ENCODE assay signal across 13 mouse cellular contexts in genomic region chr3:102085719-102086118, GRCm38 (mm10). TPM values are rescaled to one million over a fixed set of nuclear protein-coding genes. Genes with fewer than 3 reads are reported as not detected.
A peak's percentile ranks its signal among the peaks of the same experiment; 100 is the strongest.
DNase-seq lines count a peak whose midpoint lies in the region; ATAC-seq and TF ChIP-seq lines count a peak whose summit lies in the region.
"Had no signal": no experiment of that assay in that cellular context is flagged by ENCODE, and none has a peak within 500 bp of the region (broad histone marks: within the 10 kb centered on the region; RNA-seq: fewer than 3 reads in every experiment).

No protein-coding gene starts in this region.

- peak overlapping the region; percentile 47 for H3K9ac ChIP-seq in heart, postnatal 0 days (replicated peaks; ENCODE audit: low read depth, low read length)
- H3K9ac ChIP-seq: liver, embryonic 12.5 days; midbrain, embryonic 12.5 days had no signal

- peak; percentile 73 for ATAC-seq in heart, postnatal 0 days (ENCODE audit: insufficient read depth, low read depth)
- no peak for ATAC-seq in cerebellum, adult (ENCODE audit: insufficient number of reproducible peaks, low FRiP score, low TSS enrichment)
- ATAC-seq: hindbrain, embryonic 16.5 days; liver, embryonic 12.5 days had no signal

- WGBS in kidney, adult 2 months: 35% methylated on average over 12 of the region's 12 CpGs
- 6% methylated on average over 12 of the region's 12 CpGs for WGBS in heart, postnatal 0 days

- TF ChIP-seq POLR2A in kidney, adult 2 months (IDR thresholded peaks at IDR 0.05; ENCODE audit: low read depth, low read length): no peak

- no peaks in the 10 kb centered on the region for H3K4me1 ChIP-seq in kidney, adult 2 months (ENCODE audit: control insufficient read depth, insufficient read depth, low read length)
- peaks cover 28% of the 10 kb centered on the region for H3K4me1 ChIP-seq in heart, postnatal 0 days (ENCODE audit: control insufficient read depth, insufficient read depth)
- H3K4me1 ChIP-seq: midbrain, embryonic 12.5 days had no signal

- H3K36me3 ChIP-seq in kidney, adult 2 months (ENCODE audit: control insufficient read depth, insufficient read depth, low read length): no peaks in the 10 kb centered on the region
- no peaks in the 10 kb centered on the region for H3K36me3 ChIP-seq in heart, postnatal 0 days (replicated peaks; ENCODE audit: control insufficient read depth, insufficient read depth, low read length)
- H3K36me3 ChIP-seq: liver, embryonic 12.5 days; midbrain, embryonic 12.5 days had no signal

- H3K4me3 ChIP-seq in kidney, adult 2 months (ENCODE audit: insufficient read depth, low read depth, low read length): no peak overlapping the region
- H3K4me3 ChIP-seq in heart, postnatal 0 days (ENCODE audit: low read depth, low read length): peak overlapping the region; percentile 55
- no peak overlapping the region for H3K4me3 ChIP-seq in left cerebral cortex, adult 2 months
- H3K4me3 ChIP-seq: liver, embryonic 12.5 days; midbrain, embryonic 12.5 days had no signal

- no peaks in the 10 kb centered on the region for H3K27me3 ChIP-seq in kidney, adult 2 months (replicated peaks; ENCODE audit: control insufficient read depth, insufficient read depth, low read length)
- H3K27me3 ChIP-seq in heart, postnatal 0 days (ENCODE audit: control insufficient read depth, insufficient read depth, low read length): no peaks in the 10 kb centered on the region

- intact Hi-C loops in left cerebral cortex, adult 2 months (cut with DNase I): no loop called here

- H3K4me2 ChIP-seq in heart, postnatal 0 days (ENCODE audit: low read depth, low read length): peak overlapping the region; percentile 67
- H3K4me2 ChIP-seq: liver, embryonic 12.5 days; midbrain, embryonic 12.5 days had no signal

- TF ChIP-seq CTCF in kidney, adult 2 months (conservative IDR thresholded peaks at IDR 0.05; ENCODE audit: insufficient read depth, insufficient read length, low read depth, low read length): no peak
- no peak for TF ChIP-seq CTCF in heart, postnatal 0 days (IDR thresholded peaks at IDR 0.05; ENCODE audit: low read depth)
- TF ChIP-seq CTCF in left cerebral cortex, adult 2 months (IDR thresholded peaks at IDR 0.05): no peak

- no peak overlapping the region for H3K27ac ChIP-seq in kidney, adult 2 months (ENCODE audit: insufficient read depth, low read depth, low read length)
- peak overlapping the region; percentile 90 for H3K27ac ChIP-seq in heart, postnatal 0 days (ENCODE audit: low read depth)
- no peak overlapping the region for H3K27ac ChIP-seq in left cerebral cortex, adult 2 months
- H3K27ac ChIP-seq: liver, embryonic 12.5 days; midbrain, embryonic 12.5 days had no signal

- H3K9me3 ChIP-seq in heart, postnatal 0 days (replicated peaks; ENCODE audit: control insufficient read depth, low read length): no peaks in the 10 kb centered on the region
- H3K9me3 ChIP-seq: liver, embryonic 12.5 days; midbrain, embryonic 12.5 days had no signal

- 0 out of 2 replicates have a peak, but pooled peaks have one; percentile 29 for TF ChIP-seq EP300 in heart, postnatal 0 days (IDR thresholded peaks at IDR 0.05; ENCODE audit: low read depth)

- peak; percentile 34 for DNase-seq in kidney, postnatal 10 days
- no peak for DNase-seq in kidney, adult 2 months
- DNase-seq in adrenal gland, adult 18-20 months (ENCODE audit: low spot score in 2 of 2): peak; percentile 24 to 45
- DNase-seq in gastrocnemius, postnatal 25 days: peak; percentile 66
- DNase-seq in heart, postnatal 0 days (ENCODE audit: low spot score): peak; percentile 71
- DNase-seq in neural tube, embryonic 10.5 days (ENCODE audit: extremely low spot score, low spot score): no peak
- no peak for DNase-seq in left cerebral cortex, adult 2 months (ENCODE audit: extremely low spot score in 1 of 2, low spot score in 2 of 2)
- DNase-seq: B cell, adult 2 months; cerebellum, postnatal 36 days had no signal

RNA-seq across cellular contexts. Expression of gene Casq2, which starts 0.5 kb away (rescaled TPM):
- polyA plus RNA-seq in kidney, adult 2 months (2012; rRNA removed): 0.38 and 2.1 TPM in 2 replicates
- total RNA-seq in adrenal gland, adult 18-20 months (2021): 1 to 10 TPM in 1 of 2 experiments, under 1 TPM in 1; 0.96 to 1.9 TPM
- 10 to 100 TPM; 76.4 to 76.8 TPM for total RNA-seq in gastrocnemius, postnatal 25 days (2021)
- 836 and 965 TPM in 2 replicates for total RNA-seq in heart, postnatal 0 days (2014; rRNA removed; ENCODE audit: low replicate concordance)
- polyA plus RNA-seq in heart, postnatal 0 days (2015; fragmentation: Nextera tagmentation; extraction: Ambion mirVana): 809 and 872 TPM in 2 replicates
- total RNA-seq in left cerebral cortex, adult 2 months (2021): 1 to 10 TPM in 1 of 2 experiments, under 1 TPM in 1; 0.68 to 1.4 TPM

Comparison
In these comparisons a context has a peak if more than half of its experiments do, and no peak if none do; other contexts are left out.
1. DNase-seq: peak in kidney, postnatal 10 days (single experiment), adrenal gland, adult 18-20 months (2 of 2), gastrocnemius, postnatal 25 days (single experiment) and heart, postnatal 0 days (single experiment); none in kidney, adult 2 months (single experiment), neural tube, embryonic 10.5 days (single experiment) and left cerebral cortex, adult 2 months (0 of 2).
2. RNA of gene Casq2, which starts 0.5 kb away (total RNA-seq): 836 to 965 TPM in heart, postnatal 0 days and 76.4 to 76.8 TPM in gastrocnemius, postnatal 25 days; 0.96 to 1.9 TPM in adrenal gland, adult 18-20 months and 0.68 to 1.4 TPM in left cerebral cortex, adult 2 months; every median in the first group is over 10 times any median in the second.